Mouse (Mus musculus) forebrain, embryonic 10.5 days (tissue): Measurements from ENCODE around the gene Alyref. TPM values are rescaled to one million over a fixed set of nuclear protein-coding genes. Genes with fewer than 3 reads are reported as not detected.

Experiments used
- DNase-seq: peaks from one replicate; pipeline ENCODE4 v3.0.0-alpha.2; 2017; ENCODE audit warnings: low spot score; ENCODE audit errors: extremely low spot score
- H3K27ac ChIP-seq: fragments of 300-500 bp; sonication (generic); 2 replicates; pipeline ENCODE4 v1.5.1; 2016; ENCODE audit warnings: mild to moderate bottlenecking
- H3K27me3 ChIP-seq: fragments of 300-500 bp; sonication (generic); 2 replicates; pipeline ENCODE4 v1.6.1; 2016; ENCODE audit warnings: mild to moderate bottlenecking; ENCODE audit not compliant: poor library complexity, severe bottlenecking
- H3K36me3 ChIP-seq: fragments of 300-500 bp; sonication (generic); replicated peaks from 2 replicates; pipeline ENCODE4 v1.6.1; 2016; ENCODE audit warnings: mild to moderate bottlenecking, moderate library complexity
- H3K4me1 ChIP-seq: fragments of 300-500 bp; sonication (generic); 2 replicates; pipeline ENCODE4 v1.6.1; 2016
- H3K4me3 ChIP-seq: fragments of 300-500 bp; sonication (generic); 2 replicates; pipeline ENCODE4 v1.5.1; 2016; ENCODE audit warnings: mild to moderate bottlenecking, moderate library complexity
- H3K9me3 ChIP-seq: fragments of 300-500 bp; sonication (generic); 2 replicates; pipeline ENCODE4 v1.6.1; 2016; ENCODE audit warnings: mild to moderate bottlenecking, moderate library complexity
- WGBS: fragments of 180-500 bp; shearing (Covaris S2); methylation state at CpG from one replicate; pipeline ENCODE4 v1.1.7; 2016; 5-methylcytosine and 5-hydroxymethylcytosine counted together
- microRNA-seq: library from miRNA; unstranded; fragments of <30 nt; microRNA quantifications from one replicate; pipeline ENCODE4, GENCODE M21; 2017
- polyA plus RNA-seq: library from polyadenylated mRNA; unstranded; fragments of >200 nt; fragmentation: Nextera tagmentation; extraction: Ambion mirVana; gene quantifications from 2 replicates; pipeline ENCODE4 v1.2.1, GENCODE M21; 2016

Alyref gene
- polyA plus RNA-seq, 1 experiment from 2014 or later, result 618 TPM

DNA sequence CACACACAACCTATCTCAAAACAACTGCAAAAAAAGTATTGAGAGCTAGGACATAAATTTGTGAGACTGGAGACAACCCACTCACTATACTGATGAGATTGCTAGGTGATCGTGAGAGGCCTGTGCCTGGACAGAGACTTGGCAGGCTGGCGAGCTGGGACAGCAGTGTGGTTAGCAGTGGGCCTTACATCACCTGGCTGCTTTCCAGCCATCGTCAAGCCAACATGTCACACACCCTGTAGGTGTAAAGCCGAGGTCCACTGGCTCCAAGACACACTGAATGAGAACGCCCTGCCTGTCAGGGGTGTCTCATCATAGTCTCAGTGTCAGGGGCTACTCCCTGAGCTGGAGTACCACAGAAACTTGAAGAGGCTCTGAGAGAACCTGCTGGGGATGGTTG, 45.4 kb downstream of the Alyref start:
- no peak for DNase-seq
- Histone ChIP-seq H3K27ac (no peak overlapping the region), H3K27me3 (no peaks in the 10 kb centered on the region), H3K4me1 (peaks cover 29% of the 10 kb centered on the region), H3K4me3 (no peak overlapping the region), H3K9me3 (peaks cover 8% of the 10 kb centered on the region), H3K36me3 (peaks cover 8% of the 10 kb centered on the region)
- WGBS, result 85% methylated on average over 5 of the region's 5 CpGs

GRCm38 (mm10) chr11:120550810-120551440, 47.2 kb downstream of the Alyref start, which contains the start of gene Ppp1r27:
Gene Ppp1r27 (minus strand): TSS chr11:120551132.
- no peaks in the 10 kb centered on the region for H3K9me3 ChIP-seq
- 95% methylated on average over 28 of the region's 28 CpGs for WGBS
- H3K4me1 ChIP-seq, result peaks cover 33% of the 10 kb centered on the region
- peak within 1 kb of the TSS; percentile 96 for H3K27ac ChIP-seq
- H3K36me3 ChIP-seq, result peaks cover 13% of the 10 kb centered on the region
- H3K4me3 ChIP-seq, result peak within 1 kb of the TSS; percentile 78
- no peaks in the 10 kb centered on the region for H3K27me3 ChIP-seq
- DNase-seq, result no peak

DNA sequence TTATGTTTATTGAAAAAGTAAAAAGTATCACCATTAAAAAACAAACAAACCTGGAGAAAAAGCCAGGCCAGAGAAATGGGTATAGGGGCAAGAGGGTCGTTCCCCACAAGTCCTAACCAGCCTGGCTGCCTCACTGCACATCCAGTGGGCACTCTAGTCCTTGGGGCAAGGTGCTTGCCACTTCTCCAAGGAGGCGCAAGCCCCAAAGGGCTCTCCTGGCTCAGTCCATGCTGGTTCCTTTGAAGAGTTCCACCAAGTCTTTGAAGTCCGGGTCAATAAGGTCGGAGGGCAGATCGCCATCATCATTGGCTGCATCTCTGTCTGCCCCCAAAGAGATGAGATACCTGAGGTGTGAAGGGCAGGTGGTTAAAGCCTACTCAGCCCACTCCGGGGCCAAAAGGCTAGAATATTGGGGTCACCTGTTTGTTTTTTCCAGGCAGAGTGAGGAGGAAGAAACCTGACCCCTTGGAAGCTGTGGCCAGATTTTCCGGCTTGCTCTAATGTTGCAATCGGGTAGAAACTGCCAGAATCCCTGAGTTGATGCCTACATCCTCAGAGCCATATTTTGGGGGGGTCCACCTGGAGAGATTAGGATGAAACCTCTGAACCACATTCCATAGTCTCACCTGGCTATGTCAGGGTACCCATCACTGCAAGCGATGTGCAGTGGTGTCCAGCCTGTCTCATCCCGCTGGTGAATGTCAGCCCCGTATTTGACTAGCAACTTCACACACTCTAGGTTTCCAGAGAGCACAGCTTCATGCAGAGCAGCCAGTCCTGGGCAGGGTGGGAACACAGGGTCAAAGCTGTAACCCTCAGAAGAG, 48.0 kb downstream of the Alyref start:
- Histone ChIP-seq H3K4me1 (peaks cover 33% of the 10 kb centered on the region), H3K27me3 (no peaks in the 10 kb centered on the region), H3K4me3 (peak overlapping the region; percentile 78), H3K9me3 (no peaks in the 10 kb centered on the region), H3K36me3 (peaks cover 19% of the 10 kb centered on the region), H3K27ac (peak overlapping the region; percentile 96)
- no peak for DNase-seq
- 80% methylated on average over 11 of the region's 11 CpGs for WGBS

GRCm38 (mm10) chr11:120549168-120549945, 48.8 kb downstream of the Alyref start, which contains the start of gene Mcrip1:
Gene Mcrip1 (minus strand): TSS chr11:120549727.
- H3K4me3 ChIP-seq, result peak within 1 kb of the TSS; percentile 78
- H3K4me1 ChIP-seq, result peaks cover 33% of the 10 kb centered on the region
- peak within 1 kb of the TSS; percentile 96 for H3K27ac ChIP-seq
- under 1% methylated on average over 85 of the region's 87 CpGs for WGBS
- DNase-seq, result peak; percentile 88
- no peaks in the 10 kb centered on the region for H3K27me3 ChIP-seq
- H3K36me3 ChIP-seq, result peaks cover 28% of the 10 kb centered on the region
- no peaks in the 10 kb centered on the region for H3K9me3 ChIP-seq

DNA sequence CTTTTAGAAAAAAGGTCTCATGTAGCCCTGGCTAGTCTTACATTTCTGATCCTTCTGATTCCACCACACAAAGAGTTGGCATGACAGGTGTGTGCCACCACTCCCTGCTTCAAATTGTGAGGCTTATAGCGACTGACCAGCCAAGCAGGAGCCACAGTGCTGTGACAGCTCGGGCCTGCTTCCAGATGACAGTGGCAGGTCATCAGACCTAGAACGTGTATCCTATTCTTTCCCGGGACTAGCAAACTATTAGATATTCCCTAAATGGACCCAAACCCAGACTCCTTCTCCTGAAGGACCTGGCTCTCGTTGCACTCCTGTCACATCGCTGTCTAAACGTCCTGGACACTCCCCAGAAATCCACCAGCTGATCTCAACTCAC, 49.4 kb downstream of the Alyref start:
- Histone ChIP-seq H3K4me3 (peak overlapping the region; percentile 78), H3K9me3 (no peaks in the 10 kb centered on the region), H3K27me3 (no peaks in the 10 kb centered on the region), H3K4me1 (peaks cover 33% of the 10 kb centered on the region), H3K27ac (peak overlapping the region; percentile 96), H3K36me3 (peaks cover 33% of the 10 kb centered on the region)
- WGBS, result 37% methylated on average over 7 of the region's 7 CpGs
- DNase-seq, result no peak

DNA sequence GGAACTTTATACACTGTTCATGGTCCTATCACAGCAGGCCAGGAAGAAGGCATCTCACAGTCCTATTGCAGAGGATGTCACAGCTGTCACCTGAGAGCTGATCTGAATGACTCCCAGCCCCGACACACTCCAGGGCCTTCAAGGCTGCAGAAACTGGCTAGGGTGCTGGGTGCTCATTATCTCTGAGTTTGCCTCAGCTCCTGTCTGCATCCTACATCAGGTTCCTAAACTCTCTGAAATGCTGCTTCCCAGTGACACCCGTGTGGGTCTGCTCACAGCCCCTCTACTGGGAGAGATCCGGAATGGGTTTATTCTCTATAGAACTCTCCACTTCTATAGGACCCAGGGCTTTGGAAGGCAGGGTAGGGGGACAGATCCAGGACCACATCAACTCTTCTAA, 50.0 kb downstream of the Alyref start:
- DNase-seq, result no peak
- WGBS, result 93% methylated on average over 3 of the region's 3 CpGs
- peaks cover 39% of the 10 kb centered on the region for H3K36me3 ChIP-seq

GRCm38 (mm10) chr11:120547469-120547868, 50.7 kb downstream of the Alyref start:
- DNase-seq, result no peak
- Histone ChIP-seq H3K9me3 (no peaks in the 10 kb centered on the region), H3K36me3 (peaks cover 47% of the 10 kb centered on the region), H3K4me1 (peaks cover 33% of the 10 kb centered on the region), H3K27ac (no peak overlapping the region), H3K4me3 (peak overlapping the region; percentile 78), H3K27me3 (no peaks in the 10 kb centered on the region)
- WGBS, result 76% methylated on average over 2 of the region's 2 CpGs

More for the DNA sequence above, 50.0 kb downstream of the Alyref start:
- Histone ChIP-seq H3K27me3 (no peaks in the 10 kb centered on the region), H3K4me1 (peaks cover 33% of the 10 kb centered on the region), H3K27ac (0 out of 2 replicates have a peak overlapping the region, but pooled peaks have one; percentile 96), H3K4me3 (peak overlapping the region; percentile 78), H3K9me3 (no peaks in the 10 kb centered on the region)

GRCm38 (mm10) chr11:120545964-120546363, 52.2 kb downstream of the Alyref start:
- no peaks in the 10 kb centered on the region for H3K27me3 ChIP-seq
- WGBS, result 92% methylated on average over 3 of the region's 3 CpGs
- H3K9me3 ChIP-seq, result no peaks in the 10 kb centered on the region
- H3K36me3 ChIP-seq, result peaks cover 55% of the 10 kb centered on the region
- H3K4me3 ChIP-seq, result no peak overlapping the region; the same call in 1 of the 2 replicates
- no peak overlapping the region for H3K27ac ChIP-seq
- peaks cover 37% of the 10 kb centered on the region for H3K4me1 ChIP-seq
- no peak for DNase-seq

GRCm38 (mm10) chr11:120542376-120542775, 55.8 kb downstream of the Alyref start:
- 90% methylated on average over 6 of the region's 6 CpGs for WGBS
- H3K36me3 ChIP-seq, result peaks cover 46% of the 10 kb centered on the region
- no peak for DNase-seq
- H3K27ac ChIP-seq, result no peak overlapping the region
- H3K4me3 ChIP-seq, result no peak overlapping the region
- peaks cover 30% of the 10 kb centered on the region for H3K4me1 ChIP-seq
- peaks cover 5% of the 10 kb centered on the region; the same call in 1 of the 2 replicates for H3K27me3 ChIP-seq
- H3K9me3 ChIP-seq, result no peaks in the 10 kb centered on the region

Small RNAs within 50 kb of the gene (microRNA-seq; reads per million reads assigned to microRNA genes)
- 2.7 reads per million for gene Mir6936

Other genes with a start within 250 kb of the Alyref start
- 2,559 and 2,733 TPM in 2 replicates for gene Actg1, start 249.8 kb downstream of the Alyref start, polyA plus RNA-seq
- 0.32 TPM in 1 of 2 replicates, not detected in the other for gene Fscn2, start 236.8 kb downstream of the Alyref start, polyA plus RNA-seq
- gene Faap100, start 219.6 kb downstream of the Alyref start, polyA plus RNA-seq, result 33.8 and 36.0 TPM in 2 replicates
- gene Nploc4, start 160.7 kb downstream of the Alyref start, polyA plus RNA-seq, result 45.9 and 46.9 TPM in 2 replicates
- 0.30 and 1.6 TPM in 2 replicates for gene Tspan10, start 155.7 kb downstream of the Alyref start, polyA plus RNA-seq
- 0.25 and 0.41 TPM in 2 replicates for gene Pde6g, start 144.9 kb downstream of the Alyref start, polyA plus RNA-seq
- 8.7 and 11.8 TPM in 2 replicates for gene Oxld1, start 140.3 kb downstream of the Alyref start, polyA plus RNA-seq
- 39.6 and 46.3 TPM in 2 replicates for gene Ccdc137, start 140.2 kb downstream of the Alyref start, polyA plus RNA-seq
- gene Arl16, start 130.8 kb downstream of the Alyref start, polyA plus RNA-seq, result 60.7 and 62.1 TPM in 2 replicates
- 211 and 215 TPM in 2 replicates for gene Mrpl12, start 113.8 kb downstream of the Alyref start, polyA plus RNA-seq
- gene Slc25a10, start 106.5 kb downstream of the Alyref start, polyA plus RNA-seq, result 69.3 and 71.6 TPM in 2 replicates
- gene Gcgr, start 67.7 kb downstream of the Alyref start, polyA plus RNA-seq, result 0.07 and 0.16 TPM in 2 replicates
- gene Mcrip1, start 48.6 kb downstream of the Alyref start, polyA plus RNA-seq, result 205 and 212 TPM in 2 replicates
- gene Ppp1r27, start 47.2 kb downstream of the Alyref start, polyA plus RNA-seq, result not detected in 2 replicates
- gene P4hb, start 25.1 kb downstream of the Alyref start, polyA plus RNA-seq, result 485 and 533 TPM in 2 replicates
- gene Arhgdia, start 16.7 kb downstream of the Alyref start, polyA plus RNA-seq, result 744 and 753 TPM in 2 replicates
- 218 and 228 TPM in 2 replicates for gene Anapc11, start 56 bp upstream of the Alyref start, polyA plus RNA-seq
- 0.44 TPM in 1 of 2 replicates, not detected in the other for gene Npb, start 10.1 kb upstream of the Alyref start, polyA plus RNA-seq
- gene Pcyt2, start 19.6 kb upstream of the Alyref start, polyA plus RNA-seq, result 145 and 148 TPM in 2 replicates
- 30.1 and 32.8 TPM in 2 replicates for gene Sirt7, start 26.9 kb upstream of the Alyref start, polyA plus RNA-seq
- gene Mafg, start 35.2 kb upstream of the Alyref start, polyA plus RNA-seq, result 20.2 and 22.7 TPM in 2 replicates
- 37.5 and 40.5 TPM in 2 replicates for gene Pycr1, start 45.4 kb upstream of the Alyref start, polyA plus RNA-seq
- gene Myadml2, start 49.8 kb upstream of the Alyref start, polyA plus RNA-seq, result not detected in 2 replicates
- 0.57 and 0.75 TPM in 2 replicates for gene Notum, start 62.8 kb upstream of the Alyref start, polyA plus RNA-seq
- gene Aspscr1, start 74.6 kb upstream of the Alyref start, polyA plus RNA-seq, result 134 and 142 TPM in 2 replicates
- gene Cenpx, start 115.4 kb upstream of the Alyref start, polyA plus RNA-seq, result 118 and 133 TPM in 2 replicates
- 51.9 and 59.2 TPM in 2 replicates for gene Lrrc45, start 115.6 kb upstream of the Alyref start, polyA plus RNA-seq
- gene Rac3, start 123.1 kb upstream of the Alyref start, polyA plus RNA-seq, result 23.8 and 28.4 TPM in 2 replicates
- gene Dcxr, start 128.9 kb upstream of the Alyref start, polyA plus RNA-seq, result 13.3 and 14.8 TPM in 2 replicates
- gene Cbr2, start 133.7 kb upstream of the Alyref start, polyA plus RNA-seq, result 1.1 and 1.3 TPM in 2 replicates
- 12.3 and 14.2 TPM in 2 replicates for gene Hmga1b, start 164.4 kb upstream of the Alyref start, polyA plus RNA-seq
- 39.1 and 43.3 TPM in 2 replicates for gene Rfng, start 185.8 kb upstream of the Alyref start, polyA plus RNA-seq
- gene Gps1, start 185.9 kb upstream of the Alyref start, polyA plus RNA-seq, result 281 and 283 TPM in 2 replicates
- 110 and 111 TPM in 2 replicates for gene Dus1l, start 198.0 kb upstream of the Alyref start, polyA plus RNA-seq
- 134 and 144 TPM in 2 replicates for gene Fasn, start 226.2 kb upstream of the Alyref start, polyA plus RNA-seq